Mouse (Mus musculus): ENCODE data around the gene Synj2. TPM values are rescaled to one million over a fixed set of nuclear protein-coding genes. Genes with fewer than 3 reads are reported as not detected.

Synj2 gene
- 5.2 and 8.6 TPM in 2 replicates for polyA plus RNA-seq (2012; ENCODE audit: low replicate concordance)

GRCm38 (mm10) chr17:5941230-5942043, at the start of gene Synj2:
Gene Synj2 (plus strand): TSS chr17:5941280.

DNA sequence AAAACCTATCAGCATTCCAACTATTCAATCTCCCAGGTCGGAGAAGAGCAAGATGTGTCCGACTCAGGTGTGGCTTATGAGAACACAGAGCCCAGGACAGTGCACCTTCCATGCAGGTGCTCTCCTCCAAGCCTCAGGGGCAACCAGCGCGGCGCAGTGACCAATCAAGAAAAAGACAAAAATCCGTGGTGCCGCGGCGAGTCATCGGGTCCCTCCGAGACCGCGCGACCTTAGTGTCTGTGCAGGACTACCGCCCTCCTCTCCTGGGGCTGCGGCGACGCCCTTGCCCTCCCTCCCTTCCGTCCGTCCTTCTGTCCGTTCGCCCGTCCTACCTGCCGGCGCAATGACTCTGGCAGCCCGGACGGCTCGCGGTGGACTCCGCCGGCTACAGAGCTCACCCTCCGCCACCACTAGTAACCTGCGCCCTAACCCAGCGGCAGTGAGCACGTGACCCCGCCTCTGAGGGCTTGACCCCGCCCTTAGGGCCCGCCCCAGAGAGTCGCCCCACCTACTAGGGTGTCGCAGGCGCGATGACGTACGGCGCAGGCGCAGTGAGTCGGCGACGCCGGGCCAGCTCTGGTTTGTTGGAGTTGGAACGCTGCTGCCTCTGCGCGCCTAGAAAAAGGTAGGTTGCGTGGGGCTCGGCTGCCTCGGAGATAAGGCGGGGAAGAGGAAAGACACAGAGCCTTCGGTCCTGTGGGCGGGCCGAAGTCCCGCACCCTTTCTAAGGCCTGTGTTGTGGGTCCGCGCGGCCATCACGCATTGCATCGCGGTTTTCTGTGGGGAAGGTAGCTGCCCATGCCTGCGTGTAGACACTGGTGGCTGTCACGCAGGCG, 138.4 kb downstream of the Synj2 start, which contains the start of the genes Serac1 and Gtf2h5:
Gene Serac1 (minus strand): TSS at position 455 of the 836 bp plus-strand sequence.
Gene Gtf2h5 (plus strand): TSS at position 500 of the 836 bp plus-strand sequence.

Other genes starting within 250 kb of the Synj2 start
- 39.8 and 66.2 TPM in 2 replicates for gene Snx9, start 100.0 kb upstream of the Synj2 start, polyA plus RNA-seq (2012; ENCODE audit: low replicate concordance)
- gene Serac1, start 138.5 kb downstream of the Synj2 start, polyA plus RNA-seq (2012; ENCODE audit: low replicate concordance), result 3.8 and 4.0 TPM in 2 replicates
- 1.2 and 3.6 TPM in 2 replicates for gene Gtf2h5, start 138.5 kb downstream of the Synj2 start, polyA plus RNA-seq (2012; ENCODE audit: low replicate concordance)
- gene Tulp4, start 165.2 kb downstream of the Synj2 start, polyA plus RNA-seq (2012; ENCODE audit: low replicate concordance), result 47.0 and 76.4 TPM in 2 replicates